Mouse (Mus musculus): ENCODE measurements around the gene Mboat1.

DNA sequence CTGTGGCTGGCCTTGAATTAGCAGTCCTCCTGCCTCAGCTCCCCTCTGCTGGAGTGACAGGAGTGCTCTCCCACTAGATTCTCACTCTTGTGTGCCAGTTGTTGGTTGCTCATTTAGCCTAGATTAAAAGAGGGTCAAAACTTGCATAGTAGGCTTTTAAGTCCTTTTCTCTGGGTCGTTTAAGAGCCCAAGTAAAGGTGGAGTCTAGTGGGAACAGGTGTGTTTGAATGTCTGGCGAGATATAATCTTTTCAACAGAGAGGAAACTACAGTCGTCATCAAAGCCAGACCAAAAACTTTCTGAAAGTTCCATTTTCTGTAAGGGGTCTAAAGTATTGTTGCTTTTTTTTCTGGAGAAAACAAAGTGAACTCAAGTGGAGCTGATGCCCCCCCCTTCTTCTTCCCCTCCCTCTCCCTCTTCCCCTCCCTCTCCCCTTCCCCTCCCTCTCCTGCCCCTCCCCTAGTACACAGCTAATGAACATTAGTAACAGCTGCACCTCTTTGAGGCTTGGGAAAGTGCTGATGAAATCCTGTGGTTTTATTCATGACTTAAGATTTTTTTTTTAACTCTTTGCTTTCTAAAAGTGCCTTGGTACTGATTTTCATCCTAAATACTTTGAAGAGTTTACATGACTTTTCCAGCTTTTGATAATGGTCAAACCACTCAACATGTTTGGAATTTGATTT is 55.9 kb downstream of the Mboat1 start:
- no peak for TF ChIP-seq CTCF (IDR thresholded peaks at IDR 0.05; ENCODE audit: borderline replicate concordance, extremely low read depth, insufficient read depth, insufficient read length)
- TF ChIP-seq POLR2A (IDR thresholded peaks at IDR 0.05; ENCODE audit: borderline replicate concordance, extremely low read depth, insufficient read depth, insufficient read length, poor library complexity, severe bottlenecking), result no peak
